Mouse (Mus musculus): ENCODE data around the gene Iqca.

Gene Iqca

DNA sequence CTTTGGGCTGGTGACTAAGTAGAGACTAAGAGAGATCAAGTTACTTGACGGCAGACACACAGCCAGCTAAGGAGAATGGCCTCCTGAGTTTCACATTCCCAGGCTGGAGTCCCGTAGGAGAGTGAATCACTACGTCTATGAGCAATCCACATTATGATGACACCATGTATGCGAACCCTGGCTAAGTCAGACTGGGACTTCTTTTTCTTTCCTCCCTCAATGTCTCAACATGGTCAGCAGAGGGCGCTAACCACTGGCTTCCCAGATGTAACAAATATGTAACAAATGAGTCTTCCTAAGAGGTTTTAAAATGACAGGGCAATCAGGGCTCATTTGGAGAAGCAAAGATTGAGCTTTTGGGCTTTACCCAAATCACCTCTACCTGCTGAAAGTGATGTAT lies 101.9 kb downstream of the Iqca start:
- peak; percentile 48 for DNase-seq

DNA sequence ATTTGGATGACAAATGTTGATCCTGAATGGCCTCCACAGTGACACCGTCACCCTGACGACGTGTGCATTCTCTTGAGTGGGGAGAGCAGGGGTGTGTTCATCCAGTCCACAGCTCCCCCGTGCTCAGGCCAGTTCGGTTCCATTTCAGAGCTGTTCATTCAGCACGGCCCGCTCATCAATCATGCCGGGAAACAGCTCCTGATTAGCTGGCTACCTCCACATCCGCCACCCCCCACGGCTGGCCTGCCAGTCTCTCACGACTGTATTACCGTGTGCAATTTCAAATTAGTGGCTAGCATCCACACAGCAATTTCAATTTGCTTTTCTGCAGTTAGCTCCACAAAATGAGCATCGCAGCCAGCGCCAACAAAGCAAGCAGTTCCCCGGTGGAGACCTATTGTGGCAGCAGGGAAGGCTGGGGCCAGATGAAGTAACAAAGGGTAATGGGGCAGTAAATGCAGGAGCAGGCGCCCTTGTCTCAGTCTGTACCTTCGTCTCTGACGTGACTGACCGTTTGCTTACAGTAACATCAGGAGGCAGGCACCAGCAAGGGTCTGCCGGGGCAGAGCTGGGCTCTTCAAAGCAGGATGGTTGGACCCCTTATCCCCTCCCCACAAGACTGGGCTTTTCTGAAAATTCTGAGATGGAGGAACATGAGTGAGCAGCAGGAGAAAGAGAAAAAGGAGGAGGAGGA lies 103.0 kb downstream of the Iqca start:
- DNase-seq, result no peak

DNA sequence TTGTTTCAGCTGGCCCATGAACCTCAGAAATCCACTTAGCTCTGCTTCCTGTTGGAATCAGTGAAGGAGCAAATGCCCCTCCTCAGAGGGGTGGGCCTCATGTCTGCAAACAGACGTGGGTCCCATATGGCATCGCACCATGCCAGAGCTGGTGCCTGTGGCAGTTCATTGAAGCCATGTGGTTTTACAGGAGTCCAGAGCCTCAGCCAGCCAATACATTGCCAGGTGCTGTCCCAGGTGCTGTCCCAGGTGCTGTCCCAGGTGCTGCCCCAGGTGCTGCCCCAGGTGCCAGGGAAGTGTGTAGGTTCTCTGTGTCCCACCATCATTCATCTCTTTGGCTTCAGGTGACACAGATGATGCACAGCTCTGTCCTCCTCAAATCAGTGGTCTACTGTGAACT lies 124.9 kb downstream of the Iqca start:
- no peak for DNase-seq

DNA sequence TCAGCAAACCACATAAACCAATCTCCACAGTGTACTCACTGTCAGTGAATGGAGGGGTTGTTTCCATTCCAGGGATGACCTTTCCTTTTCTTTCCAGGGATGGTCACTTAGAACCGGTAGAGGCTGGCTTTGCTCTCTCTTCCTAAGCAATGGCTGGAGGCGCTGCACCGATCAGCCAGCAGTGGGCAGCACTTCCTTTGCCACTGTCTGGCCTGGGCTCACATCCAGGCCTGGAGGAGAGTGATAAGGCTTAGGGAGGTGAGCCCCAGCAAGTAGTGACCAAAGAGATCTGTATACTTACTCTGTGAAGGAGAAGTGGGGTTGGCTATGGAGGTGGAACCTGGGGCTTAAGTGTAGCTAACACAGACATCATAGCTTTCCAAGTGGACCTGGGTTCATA lies 126.3 kb downstream of the Iqca start:
- DNase-seq, result peak; percentile 17

DNA sequence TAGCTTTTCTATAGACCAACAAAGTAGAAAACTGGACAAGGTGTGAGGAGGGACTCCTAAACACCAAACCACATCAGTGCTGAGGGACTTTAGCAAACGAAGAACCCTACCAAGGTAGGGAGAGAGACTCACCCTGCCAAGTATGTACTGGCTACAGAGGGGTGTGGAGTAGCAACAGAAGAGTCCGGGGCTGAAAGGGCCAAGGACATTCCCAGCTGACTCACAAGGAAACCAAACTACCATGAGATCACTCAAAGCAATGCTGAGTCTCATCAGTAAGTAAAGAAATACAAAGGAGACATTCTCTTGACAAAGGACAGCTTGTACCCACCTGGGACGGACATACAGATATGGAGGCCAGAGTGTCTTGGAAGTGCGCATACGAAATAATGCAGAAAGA lies 132.9 kb downstream of the Iqca start:
- no peak for DNase-seq

DNA sequence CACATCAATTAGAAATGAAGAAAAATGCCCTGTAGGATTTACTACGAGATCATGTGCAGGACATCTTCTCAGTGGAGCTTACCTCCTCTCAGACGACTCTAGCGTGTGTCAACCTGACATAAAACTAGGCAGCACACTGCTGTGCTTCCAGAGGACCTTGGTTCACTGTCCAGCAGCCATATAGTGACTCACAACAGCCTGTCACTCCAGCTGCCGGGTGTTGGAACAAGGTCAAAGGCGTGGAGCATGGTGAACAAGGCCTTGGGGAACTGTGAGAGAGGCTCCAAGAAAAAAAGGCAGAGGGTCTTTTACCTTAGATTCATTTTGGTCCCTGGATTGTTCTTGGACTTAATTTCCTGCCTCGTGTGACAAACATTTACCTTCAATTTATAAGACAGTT lies 135.1 kb downstream of the Iqca start:
- DNase-seq, result no peak

DNA sequence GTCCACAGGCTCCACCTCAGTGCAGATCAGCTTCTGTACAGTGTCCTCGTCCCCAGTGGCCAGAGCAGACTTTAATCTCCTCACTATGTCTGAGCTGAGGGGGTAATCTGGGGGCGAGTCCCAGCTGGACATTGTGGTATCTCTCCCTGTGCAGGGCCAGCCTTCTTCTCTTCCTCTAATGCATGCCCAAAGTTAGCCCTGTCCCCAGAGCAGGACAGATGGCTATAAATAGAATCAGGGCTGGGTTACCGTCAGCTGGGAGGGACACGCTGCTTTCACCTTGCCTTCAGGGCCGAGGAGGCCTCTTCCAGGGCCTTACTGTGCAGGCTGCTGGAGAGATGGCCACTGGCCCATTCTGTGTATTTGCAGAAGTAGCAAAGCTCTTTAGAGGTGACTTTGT lies 138.8 kb downstream of the Iqca start, which contains the start of gene Asb18:
Gene Asb18 (minus strand): TSS at position 221 of the 400 bp plus-strand sequence.
- DNase-seq, result no peak

DNA sequence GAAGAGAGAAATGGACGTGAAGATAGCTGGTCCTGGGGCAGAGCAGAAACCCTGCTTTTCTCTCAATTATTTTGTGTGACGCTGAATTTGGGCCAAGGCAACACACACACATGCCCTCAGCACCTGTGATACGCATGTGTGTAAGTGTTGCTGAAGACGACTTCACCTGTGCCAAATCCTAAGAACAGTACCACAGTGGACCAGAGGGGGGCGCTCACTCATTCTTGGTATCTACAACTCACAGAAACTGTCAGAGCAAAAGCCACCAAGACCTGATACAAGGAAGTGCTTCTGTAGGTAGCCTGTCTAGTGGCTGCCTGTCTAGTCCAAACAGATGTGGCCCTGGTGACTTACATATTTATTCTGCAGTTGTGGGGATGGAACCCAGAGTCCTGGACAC lies 139.9 kb downstream of the Iqca start:
- DNase-seq, result peak; percentile 22

DNA sequence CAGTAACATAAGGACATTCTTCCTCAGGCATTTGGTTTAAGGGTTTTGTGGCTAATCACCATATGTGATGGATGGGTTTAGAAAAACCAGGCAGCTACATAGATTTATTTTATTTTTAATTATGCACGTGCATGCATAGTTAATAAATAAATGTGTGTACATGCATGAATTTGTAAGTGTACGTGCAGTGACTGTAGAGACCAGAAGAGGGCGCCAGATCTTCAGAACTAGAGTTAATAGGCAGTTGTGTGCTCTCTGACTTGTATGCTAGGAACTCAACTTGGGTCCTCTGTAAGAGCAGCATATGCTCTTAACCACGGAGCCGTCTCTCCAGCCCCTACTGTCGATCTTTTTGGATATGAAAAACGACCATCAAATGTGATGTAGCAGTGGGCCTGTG lies 140.4 kb downstream of the Iqca start:
- peak; percentile 20 for DNase-seq

DNA sequence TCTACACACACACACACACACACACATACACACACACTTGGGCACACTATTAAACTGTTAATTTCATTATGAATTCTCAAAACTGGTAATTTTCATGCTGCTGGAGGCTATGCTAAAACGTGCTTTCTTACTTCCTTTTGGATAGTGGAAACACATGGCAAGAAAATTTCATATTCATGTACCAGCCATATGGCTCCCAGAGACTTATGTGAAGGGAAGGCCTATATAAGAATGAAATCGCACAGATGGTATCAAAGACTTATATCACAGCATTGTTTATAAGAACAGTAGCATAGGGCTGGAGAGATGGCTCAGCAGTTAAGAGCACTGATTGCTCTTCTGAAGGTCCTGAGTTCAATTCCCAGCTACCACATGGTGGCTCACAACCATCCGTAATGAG lies 141.0 kb downstream of the Iqca start:
- no peak for DNase-seq

DNA sequence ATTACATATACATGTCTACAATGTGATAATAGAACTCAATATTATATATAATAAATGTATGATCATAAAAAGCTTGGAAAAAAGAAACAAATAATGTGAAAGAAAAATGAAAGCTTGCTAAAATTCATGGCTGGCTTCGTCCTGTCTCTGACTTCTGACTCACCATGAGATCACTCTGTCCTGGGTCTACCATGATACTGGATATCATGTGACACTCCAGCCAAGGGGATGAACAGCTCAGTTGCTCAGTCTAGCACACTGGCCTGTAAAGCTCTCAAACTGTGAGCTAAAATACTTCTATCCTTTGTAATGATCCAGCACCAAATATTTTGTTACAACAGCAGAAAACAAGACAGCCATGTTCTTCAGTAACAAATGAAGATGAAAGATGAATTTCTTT lies 143.1 kb downstream of the Iqca start:
- DNase-seq, result no peak

DNA sequence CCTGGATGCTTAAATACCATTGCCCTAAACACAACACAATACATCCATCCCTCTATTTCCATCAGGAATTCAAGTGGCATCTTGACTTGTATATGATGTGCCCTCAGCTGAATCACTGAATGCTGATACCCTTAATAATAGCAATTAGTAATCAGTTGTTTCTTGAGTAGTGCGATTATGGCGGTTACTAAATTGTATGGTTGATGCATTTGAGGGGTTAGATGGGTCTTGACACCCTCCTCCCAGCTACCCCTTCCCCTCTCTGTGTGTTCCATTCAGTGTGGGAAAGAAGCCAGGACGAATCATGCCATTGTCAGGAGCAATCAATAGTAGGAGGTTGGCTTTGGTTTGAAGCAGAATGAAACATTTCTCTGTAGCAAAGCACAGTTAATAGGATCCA lies 144.0 kb downstream of the Iqca start:
- DNase-seq, result no peak

DNA sequence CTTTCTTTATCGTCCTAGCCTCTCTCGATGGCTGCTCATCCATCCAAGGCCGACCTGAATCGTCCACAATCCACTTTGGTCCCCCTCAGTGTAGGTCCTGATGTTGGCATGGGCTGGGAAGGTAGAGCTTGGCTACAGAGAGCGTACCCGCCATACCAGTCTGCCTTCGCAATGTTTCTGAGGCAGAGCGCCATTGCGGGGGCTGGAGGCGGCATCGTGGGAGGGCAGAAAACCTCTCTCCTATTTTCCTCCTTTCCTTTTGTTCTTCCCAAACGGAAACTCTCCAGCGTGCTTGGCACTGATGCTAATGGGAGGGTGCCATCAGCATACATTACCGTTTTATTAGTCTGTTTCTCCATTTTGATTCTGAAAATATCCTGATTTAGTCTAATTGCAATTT lies 146.5 kb downstream of the Iqca start:
- no peak for DNase-seq

DNA sequence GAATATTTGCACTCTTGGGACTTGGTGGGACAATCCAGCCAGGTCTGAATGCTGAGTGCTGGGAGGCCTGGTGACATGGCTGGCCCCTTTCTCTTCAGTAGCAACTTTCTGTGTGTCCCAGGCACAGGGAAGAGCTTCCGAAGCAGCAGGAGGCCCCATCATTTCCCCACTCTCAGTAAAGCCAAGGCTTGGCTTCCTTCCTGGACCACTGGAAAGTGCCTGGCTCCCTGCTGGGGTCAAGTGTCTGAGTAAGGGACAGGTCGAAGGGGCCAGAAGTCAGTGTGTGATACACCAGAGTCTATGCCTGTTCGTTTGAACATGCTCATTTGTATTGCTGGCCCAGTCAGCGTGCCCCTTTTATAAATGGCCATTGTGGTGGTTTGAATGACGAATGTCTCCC lies 152.2 kb downstream of the Iqca start:
- DNase-seq, result no peak

DNA sequence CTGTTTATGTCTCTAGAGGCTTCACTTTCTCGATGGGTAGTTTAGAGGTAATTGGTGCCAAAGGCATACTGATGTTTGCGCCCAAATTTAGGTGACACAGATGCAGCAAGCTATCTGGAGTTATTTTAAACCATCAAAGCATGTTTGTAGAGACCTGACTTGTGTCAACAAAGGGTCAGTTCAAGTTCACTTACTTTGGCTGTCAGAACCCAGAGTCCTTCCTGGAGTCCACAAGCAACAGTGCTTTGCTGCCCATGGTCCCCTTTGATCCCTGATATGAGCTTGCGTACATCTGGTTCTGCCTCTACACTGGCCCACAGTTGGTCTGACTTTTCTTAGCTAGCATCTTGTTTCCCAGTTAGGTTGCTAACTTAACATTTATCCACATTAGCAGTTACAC lies 153.3 kb downstream of the Iqca start:
- DNase-seq, result no peak

DNA sequence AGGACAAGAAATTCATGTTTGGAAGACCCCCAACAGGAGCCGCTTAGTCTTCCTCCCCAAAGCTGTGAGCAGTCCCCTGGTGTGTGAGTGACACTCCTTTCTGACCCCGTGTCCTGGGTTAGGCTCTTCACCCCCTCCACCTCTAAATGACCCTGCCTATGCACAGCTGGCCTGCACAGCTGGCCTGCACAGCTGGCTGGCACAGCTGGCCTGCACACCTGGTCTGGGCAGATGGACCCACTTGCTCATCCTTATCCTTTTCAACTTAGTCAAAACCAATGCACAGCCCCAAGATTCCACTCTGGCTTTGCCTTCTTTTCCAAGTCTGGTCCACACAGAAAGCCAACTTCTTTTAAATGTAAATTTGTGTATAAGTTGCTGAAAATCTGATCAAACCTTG lies 154.5 kb downstream of the Iqca start:
- no peak for DNase-seq

DNA sequence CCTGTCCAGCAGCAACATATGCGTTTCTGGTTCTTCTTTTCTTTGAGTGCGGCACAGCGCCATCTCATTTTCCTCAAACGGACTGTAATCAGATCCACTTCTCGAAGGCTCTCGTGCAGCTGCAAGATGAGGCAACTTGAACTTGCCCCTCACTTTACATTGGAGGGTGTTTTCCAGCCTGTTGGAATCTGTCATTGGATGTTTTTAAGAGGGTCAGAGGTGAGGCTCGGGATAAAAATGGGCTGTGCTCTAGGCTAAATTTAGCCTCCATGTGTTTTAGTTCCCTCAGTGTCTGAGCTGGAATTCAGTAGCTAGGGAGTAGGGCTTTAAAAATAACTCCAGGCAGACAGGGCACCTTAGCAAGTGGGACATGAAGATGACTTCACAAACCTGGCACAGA lies 155.1 kb downstream of the Iqca start:
- DNase-seq, result no peak

DNA sequence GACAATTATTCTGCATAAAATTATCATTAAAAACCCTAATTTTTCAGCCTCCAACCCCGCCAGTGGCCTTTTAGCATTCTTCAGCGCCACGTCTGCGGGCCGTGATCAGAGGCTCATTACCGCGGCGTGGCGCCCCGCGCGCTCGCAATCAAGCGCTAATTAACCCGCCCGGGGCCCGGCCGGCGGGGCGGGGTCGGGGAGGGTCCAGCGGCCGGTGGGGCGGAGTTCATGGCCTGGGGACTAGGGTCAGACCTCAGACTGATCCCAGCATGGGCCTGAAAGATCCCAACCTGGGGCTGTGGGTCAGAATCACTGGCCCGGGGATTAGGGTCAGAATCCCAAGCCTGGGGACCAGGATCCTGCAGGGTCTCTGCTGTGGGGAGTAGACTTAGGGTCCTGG lies 160.9 kb downstream of the Iqca start:
- DNase-seq, result no peak

All from thymus, postnatal 4 days (tissue).